Mouse (Mus musculus): Measurements from ENCODE around the gene Cabp7.

Cabp7 gene

DNA sequence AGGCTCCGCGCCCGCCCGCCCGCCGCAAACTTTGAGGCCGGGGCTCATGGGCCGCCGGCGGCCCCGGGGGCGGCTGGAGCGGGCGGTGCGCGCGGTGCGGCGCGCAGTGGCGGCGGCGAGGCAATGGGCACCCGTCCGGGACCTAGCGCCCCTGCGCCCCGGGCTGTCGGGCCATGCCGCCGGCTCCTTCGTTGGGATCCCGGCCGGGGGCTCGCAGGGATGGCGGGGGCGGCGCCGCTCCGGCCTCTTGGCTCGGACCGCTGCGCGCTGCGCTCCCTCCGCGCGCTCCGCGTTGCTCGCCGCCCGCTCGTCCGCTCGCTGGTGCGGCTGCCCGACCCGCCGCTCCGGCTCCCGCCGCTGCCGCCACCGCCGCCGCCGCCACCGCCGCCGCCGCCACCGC is at the start of gene Cabp7:
Cabp7 (minus strand) TSS at position 46 of the 400 bp plus-strand sequence.
- no peak for DNase-seq (ENCODE audit: low spot score)

DNA sequence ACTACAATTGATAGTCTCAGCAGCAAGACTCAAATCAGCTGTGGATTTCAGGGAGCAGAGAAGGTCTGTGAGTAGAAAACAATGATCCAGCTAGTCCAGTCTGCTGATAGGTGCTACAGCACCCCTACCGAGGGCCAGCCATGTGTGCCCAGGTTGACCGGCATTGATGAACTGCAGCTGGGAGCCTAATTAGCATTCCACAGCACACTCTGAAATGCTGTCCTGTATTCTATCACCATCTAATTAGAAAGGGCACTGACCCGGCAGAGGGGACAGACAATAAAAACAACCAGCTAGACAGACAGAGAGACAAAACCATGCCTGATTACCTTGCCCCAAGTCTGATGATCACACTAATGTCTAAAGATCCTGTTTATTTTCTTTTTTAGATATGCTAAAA is 46.4 kb upstream of the Cabp7 start:
- DNase-seq (ENCODE audit: low spot score), result no peak

DNA sequence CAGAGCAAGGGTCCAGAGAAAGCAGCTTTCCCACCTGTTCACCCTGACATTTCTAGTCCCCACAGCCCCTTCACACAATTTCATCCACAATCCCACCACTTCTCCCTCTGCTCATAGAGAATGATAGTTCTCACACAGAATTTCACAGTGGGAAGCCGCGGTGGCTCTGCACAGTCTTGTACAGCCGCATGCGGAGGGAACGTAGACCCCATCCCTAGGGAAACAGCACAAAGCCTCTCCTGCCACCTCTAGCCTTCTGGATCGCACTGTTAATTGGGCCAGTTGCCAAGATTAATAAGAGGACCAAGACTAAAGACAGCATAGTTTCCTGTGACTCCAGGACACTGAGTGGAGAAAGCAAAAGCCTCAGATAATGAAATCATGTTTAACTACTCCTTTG is 45.0 kb upstream of the Cabp7 start:
- no peak for DNase-seq (ENCODE audit: low spot score)

DNA sequence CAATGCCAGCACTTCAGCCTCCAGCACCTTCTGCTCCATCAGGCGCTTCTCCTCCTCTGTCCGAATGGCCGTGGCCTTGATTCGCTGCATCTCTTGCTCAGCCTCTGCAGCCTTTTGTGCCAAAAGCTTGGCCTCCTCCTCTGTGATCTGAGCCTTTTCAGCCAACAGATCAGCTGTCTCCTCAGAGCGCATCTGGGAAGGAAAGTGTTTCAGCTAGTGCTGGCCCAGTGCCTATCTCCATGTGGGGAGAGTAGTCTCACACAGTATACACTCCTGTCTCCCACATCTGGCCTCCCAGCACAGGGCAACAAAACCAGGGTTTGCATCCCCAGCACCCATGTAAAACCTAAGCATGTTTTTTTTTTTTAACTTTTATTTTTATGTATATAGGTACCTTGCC is 43.1 kb upstream of the Cabp7 start:
- DNase-seq (ENCODE audit: low spot score), result no peak

DNA sequence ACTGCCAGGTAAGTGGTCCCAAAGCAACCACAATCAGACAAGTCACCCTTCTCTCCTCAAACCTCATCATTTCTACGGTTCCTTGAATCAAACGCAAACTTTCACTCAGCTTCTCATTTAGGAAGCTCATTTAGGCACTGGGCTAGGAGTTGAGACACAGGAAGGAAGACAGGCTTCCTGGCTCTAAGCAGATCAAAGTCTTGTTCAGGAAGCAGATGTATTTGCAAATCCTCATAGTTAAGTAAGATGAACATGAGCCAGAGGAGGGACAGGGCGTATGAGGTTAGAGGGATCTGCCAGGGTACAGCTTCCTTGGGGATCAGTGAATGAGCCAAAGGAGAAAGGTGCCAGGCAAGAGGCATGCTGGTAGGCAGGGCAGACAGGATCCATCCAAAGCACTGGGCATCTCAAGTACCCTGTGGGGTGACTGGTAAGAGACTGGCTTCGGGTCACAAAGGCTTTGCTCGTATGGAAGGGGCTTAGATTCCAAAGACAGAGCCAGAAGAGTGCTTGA is 38.1 kb upstream of the Cabp7 start:
- no peak for DNase-seq (ENCODE audit: low spot score)

DNA sequence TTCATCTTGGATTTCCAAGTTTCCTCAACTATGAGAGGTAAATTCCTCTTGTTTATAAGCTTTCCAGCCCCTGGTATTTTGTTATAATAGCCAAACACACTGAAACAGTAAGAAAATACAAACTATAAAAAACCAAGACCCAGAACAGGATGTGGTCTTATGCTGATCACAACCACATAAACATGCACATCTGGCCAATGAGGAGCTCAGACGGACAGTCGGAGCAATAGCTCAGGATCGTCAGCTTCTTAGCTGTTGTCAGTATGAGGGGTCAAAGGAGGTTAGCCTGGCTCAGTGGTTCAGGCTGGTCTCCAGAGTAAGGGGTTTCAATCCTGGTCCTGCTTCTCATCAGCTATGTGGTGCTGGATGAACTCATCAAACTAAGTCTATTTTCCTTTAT is 36.5 kb upstream of the Cabp7 start:
- DNase-seq (ENCODE audit: low spot score), result no peak

DNA sequence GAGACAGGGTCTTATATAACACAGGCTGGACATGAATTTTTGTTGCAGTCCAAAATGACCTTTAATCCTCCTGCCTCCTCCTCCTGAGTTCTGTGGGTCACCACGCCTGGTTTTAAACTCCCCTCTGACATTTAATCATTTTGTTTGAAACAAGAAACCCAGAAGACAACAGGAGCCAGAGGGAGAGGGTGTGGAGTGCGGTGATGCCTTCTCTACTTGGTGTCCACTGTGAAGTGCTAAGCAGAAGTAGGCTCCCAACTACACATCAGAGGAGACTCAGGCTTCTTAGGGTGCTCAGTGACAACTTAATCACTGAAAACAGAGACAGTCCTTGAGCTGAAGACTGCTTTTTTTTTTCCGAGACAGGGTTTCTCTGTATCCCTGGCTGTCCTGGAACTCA is 34.3 kb upstream of the Cabp7 start:
- DNase-seq (ENCODE audit: low spot score), result no peak

DNA sequence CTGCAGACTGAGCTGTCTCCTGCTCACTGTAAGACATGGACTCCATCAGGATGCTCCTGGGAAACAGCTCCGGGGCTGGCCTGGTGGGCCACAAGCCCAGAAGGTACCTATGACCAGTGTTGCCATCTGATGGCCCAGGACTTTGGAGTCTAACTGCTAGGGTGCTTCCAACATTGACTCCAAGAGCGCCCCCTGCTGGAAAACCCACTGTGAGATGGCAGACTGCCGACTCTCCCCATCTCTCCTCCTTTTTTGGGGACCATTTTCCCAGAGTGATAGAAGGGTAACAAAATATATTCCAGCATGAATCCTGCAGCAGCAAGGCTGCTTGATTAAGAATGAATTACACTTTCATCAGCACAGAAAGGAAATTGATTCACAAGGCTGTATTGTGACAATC is 26.3 kb upstream of the Cabp7 start:
- no peak for DNase-seq (ENCODE audit: low spot score)

DNA sequence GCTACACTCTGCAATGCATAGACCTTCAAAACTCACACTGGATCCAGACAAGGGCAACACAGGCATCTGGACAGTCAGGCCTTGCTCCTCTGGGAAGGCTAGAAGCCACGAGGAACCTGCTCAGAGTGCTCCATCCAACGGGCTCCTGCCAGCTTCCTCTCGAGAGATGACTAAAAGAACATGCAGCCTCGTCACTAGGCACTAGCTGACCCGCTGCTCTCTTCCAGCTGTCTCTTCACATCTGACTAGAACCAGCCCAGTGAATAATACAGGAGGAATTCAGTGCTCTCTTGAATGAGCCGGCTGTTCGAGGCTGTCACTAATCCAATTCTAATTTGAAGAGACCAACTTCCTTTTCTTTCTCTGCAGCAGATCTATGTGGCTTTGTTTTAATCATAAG is 25.2 kb upstream of the Cabp7 start:
- no peak for DNase-seq (ENCODE audit: low spot score)

DNA sequence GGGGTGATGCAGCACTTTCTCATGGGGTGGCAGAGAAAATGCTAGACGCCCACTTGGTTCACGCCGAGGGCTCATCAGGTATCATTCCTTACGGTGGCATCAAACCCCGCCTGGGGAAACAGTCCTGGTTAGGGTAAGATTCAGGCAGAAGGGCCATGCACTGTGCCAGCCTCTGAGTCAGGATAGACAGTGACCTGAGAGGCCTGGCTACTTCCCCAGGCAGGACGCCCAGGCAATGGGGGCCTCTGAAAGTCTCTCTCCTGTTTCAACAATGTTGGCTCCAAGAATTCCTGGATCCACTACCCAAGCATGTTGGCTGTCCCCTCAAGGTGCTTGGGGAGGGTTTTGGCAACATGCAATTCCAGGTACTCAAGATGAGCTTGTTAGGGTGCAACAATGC is 23.3 kb upstream of the Cabp7 start:
- no peak for DNase-seq (ENCODE audit: low spot score)

DNA sequence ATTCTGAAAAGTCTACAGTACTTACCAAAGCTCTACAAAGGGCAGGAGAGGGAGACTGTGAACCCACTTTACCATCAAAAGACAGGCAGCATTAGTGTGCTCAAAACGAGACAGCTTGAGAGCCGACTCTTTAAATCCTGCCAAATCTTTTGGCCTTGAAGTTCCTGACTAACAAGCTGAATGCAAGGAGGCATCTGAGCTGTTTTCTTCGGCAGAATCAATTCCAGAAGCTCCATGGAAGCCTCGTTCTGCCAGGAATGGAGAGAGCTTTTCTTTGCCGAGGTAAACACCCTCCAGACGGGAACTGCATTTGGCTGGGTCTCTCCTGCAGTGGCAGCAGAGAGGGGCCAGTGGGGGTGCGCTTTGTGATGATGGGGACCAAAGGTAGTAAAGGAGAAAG is 22.7 kb upstream of the Cabp7 start:
- DNase-seq (ENCODE audit: low spot score), result no peak

DNA sequence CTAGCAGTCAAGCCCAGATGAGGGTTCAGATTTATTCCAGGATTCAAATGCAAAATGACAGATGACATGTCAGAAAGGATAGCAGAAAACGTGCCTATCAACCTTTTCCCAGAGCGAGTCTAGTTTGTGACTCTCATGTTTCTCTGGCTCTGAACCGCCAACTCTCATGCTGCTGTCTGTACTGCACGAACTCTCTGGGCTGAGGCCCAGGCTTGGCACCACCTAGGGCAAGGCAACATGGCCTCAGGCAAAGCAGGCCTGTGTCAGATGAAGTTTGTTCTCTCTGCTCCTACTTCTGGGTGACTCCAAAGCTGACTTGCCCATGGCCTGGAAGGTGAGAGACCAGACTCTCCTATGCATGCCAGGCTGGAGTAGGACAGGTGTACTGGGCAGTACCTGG is 21.8 kb upstream of the Cabp7 start:
- DNase-seq (ENCODE audit: low spot score), result no peak

DNA sequence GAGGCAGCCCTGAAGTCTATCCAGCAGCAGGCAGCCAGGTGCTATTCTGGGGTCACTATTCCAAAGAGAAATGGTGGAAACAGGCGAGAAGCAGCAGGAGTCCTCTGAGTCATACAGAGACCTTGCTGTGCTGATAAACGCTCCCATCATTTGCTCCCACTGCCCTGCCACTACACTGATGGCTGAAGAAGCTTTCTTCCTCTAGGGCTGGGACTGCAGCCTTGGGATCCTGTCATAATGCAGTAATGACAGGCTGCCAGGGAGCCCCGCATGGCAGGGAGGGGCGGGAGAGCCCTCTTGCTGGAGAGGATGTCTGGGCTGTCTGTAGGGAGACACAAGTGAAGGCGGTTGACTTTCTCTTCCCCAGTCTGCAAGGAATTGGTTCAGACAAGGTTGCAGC is 17.9 kb upstream of the Cabp7 start:
- DNase-seq (ENCODE audit: low spot score), result no peak

DNA sequence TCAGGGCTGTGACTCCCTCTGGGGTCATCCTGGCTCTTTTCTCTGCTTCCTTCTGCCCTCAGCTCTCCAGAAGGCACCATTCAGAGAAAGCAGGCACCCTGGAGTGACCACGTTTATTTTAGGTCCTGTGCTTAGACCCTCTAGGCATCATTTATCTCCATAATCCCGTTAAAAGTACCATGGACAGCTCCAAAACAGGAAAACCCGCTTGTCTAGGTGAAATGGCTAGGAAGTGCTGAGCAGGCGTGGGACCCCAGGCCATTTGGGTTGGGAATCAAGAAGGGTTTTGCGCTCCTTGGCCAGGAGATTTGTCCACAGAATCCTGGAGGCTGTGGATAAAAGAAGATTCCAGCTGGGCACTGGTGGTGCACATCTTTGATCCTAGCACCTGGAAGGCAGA is 17.1 kb upstream of the Cabp7 start:
- DNase-seq (ENCODE audit: low spot score), result no peak

DNA sequence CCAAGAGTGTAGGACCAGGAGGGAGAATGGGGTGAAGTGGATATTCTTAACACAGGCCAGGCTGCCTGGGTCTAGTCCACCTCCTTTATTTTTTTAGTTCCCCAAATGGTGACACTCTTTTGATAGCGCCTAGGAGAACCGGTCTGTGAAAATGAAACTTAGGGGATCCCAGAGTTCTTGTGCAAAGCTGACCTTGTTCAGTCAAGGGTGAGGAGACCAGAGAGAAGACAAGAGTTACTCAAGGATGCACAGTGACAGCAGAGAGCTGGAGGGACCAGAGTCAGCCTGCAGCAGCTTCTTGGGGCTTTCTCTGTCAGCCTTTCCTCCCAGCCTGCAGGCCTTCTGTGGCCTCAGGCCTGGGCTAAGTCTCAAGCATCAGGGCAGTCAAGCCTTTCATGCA is 15.9 kb upstream of the Cabp7 start:
- no peak for DNase-seq (ENCODE audit: low spot score)

DNA sequence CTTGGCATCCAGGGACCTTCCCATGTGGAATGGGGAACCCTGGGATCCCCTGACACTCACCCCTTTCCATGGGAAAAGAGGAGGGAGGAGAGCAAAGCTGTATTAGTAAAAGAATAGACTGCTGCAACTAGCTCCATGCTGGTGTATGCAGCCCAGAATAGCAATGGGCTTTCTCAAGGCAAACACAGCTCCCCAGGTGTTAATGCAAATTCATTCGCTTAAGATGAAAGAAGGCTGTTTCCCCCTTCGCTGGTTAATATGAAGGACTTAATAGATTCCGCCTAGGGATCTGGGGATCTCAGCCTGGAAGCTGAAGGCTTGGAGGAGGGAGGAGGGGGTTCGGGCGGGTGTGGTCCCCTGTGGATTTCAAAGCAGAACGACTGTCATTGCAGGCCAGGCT is 15.4 kb upstream of the Cabp7 start:
- no peak for DNase-seq (ENCODE audit: low spot score)

DNA sequence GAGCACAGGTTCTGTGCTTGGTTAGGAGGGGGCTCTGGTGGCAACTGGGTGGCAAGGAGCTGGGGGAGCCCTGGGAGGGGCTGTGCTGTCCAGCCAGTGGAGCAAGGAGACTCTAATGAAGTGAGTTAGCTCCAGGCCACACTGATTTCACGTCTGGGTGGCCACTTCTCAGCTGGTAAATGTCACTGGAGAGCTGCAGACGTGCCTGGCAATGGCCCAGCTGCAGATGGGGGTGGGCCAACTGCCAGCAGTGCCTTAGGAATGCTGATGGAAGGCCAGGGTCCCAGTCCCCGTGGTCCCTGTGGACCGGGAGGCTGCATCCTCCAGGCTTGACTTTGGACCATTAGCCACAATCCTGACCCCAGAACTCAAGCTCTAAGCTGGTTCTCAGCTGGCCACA is 13.9 kb upstream of the Cabp7 start:
- no peak for DNase-seq (ENCODE audit: low spot score)

DNA sequence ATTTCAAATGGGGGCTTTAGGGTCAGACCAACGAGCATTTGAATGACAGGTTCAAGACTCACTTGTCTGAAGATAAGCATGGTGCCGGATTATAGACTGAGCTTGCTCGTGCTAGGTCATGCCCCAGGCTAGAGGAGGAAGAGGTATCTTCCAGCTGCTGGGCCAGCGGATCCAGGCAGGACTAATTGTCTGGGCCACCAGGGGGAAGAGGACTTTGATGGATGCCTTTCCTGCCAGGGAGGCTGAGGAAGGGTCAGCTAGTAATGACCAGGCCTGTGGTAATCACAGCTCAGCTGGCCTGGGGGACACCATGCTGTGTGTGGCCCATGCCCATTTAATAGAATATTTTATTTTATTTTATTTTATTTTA is 11.2 kb upstream of the Cabp7 start:
- DNase-seq (ENCODE audit: low spot score), result no peak

DNA sequence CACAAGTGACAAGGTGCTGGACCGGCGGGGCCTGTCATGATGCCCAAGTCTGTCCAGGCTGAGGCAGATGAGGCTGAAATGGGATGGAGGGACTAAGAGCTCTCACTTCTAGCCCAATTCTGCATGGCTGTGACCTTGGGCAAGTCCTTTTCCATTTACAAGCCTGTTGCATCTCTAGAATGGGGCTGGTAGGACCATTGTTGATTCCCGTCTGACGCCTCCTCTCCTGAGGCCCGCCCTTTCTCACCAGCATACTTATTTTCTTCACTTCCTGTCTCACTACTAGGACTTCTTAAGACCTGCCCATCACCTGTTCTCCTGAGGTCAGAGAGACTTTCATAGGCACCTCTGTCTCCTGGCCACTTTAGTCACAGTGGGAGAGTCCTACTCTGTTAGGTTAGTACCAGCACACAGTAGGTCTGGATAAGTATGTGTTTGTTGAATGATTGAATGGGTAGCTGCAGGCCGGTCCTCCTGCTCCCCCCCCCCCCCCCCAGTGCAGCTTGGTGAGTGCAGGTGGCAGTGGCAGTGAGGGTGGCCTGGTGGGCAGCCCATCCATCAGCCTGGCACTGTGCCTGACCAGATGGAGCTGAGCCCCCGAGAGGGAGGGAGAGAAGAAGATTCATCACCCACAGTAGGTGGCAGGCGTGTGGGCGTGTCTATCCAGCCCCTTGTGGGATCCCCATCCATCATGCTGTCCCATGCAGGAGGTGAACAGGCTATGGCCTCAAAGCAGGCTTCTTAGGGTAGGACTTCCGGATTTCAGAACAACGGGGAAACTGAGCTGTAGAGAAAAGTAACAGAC is 10.6 kb upstream of the Cabp7 start:
- DNase-seq (ENCODE audit: low spot score), result no peak

DNA sequence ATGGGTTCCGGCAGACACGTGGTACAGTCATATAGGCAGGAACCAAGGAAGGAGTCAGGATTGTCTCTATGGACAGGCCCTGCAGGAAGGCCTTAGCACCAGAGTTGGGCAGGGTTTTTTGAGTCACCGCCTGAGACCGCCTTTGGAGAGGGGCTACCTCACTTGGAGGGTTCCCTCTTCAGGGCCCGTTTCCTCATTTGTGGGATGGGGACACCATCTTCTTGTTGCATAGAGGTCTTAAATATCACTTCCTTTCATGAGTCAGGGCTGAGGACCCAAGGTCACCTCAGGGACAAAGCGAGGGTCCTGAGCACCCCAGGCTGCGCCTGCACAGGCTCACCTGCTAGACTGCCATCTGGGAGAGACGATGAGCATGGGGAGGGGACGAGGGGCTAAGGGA is 9.9 kb upstream of the Cabp7 start:
- no peak for DNase-seq (ENCODE audit: low spot score)

DNA sequence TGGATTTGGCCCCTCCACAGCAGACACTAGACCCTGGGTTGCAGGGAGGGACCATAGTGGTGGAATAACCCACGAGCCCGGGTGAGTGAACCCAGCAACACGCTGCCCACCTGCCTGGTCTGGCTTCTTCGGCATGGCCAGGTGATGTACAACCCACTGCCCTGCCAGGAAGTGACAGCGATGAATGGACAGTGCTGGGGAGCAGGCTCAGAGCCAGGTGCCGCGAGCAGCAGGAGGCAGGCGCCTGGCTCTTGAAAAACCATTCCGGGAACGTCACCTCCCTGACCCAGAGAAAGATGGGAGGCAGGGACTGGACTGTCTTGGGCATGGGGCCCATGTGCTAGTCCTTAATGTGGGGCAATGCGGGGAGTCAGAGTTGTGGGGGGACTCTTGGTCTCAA is 8.3 kb upstream of the Cabp7 start:
- DNase-seq (ENCODE audit: low spot score), result no peak

DNA sequence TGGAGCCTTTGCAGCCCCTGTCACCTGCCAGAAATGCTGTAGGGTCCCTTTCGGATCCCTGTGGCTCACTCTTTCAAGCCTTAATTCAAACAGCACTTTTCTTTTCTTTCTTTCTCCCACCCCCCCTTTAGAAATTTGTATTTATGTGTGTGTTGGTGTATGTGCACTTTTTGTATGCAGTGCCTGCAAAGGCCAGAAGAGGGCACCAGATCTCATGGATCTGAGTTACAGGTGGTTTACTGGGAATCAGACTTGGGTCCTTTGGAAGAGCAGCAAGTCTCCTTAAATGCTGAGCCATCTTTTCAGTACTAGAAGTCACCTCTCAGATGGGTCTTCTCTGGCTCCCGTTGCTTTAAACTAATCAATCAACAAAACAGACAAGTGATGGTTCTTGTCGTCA is 7.5 kb upstream of the Cabp7 start:
- no peak for DNase-seq (ENCODE audit: low spot score)

DNA sequence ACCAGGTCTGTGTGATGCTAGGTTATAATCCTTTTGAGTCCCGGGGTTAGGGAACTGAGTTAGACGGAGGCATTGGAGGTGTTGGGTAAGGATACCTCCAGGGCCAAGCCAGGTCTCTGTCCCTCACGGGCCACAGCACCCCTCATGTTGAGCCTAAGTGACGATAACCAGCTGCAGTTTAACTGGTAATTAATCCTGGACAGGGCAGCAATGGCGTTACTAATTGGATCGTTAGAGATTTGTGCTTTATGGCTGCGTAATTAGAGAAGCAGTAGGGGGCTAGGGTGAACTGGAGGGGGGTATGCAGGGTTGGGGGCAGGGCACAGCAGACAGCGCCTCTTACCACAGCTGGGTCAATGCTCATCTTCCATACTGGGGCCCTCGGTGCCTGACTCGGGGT is 6.3 kb upstream of the Cabp7 start:
- no peak for DNase-seq (ENCODE audit: low spot score)

DNA sequence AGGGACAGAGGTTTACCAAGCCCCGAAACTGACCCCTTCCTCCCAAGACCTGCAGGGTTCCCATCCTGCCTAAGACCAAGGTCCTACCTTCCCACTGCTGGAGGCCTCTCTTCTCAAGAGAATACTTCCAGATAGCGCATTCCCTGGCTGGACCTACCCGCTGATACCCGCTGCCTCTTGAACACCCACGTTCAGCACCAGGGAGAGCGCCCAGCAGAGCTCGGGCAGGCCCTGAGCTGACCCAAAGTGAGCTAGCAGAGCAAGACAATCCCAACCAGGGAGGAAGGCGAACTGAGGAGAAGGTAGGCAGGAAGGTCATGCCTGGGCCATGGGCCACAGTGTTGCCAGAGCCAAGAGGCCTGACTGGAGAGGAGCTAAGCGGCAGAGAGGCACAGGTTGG is 3.7 kb upstream of the Cabp7 start:
- peak; percentile 80 for DNase-seq (ENCODE audit: low spot score)
